Mouse (Mus musculus): ENCODE data around the gene Mark2.

The Mark2 gene

DNA sequence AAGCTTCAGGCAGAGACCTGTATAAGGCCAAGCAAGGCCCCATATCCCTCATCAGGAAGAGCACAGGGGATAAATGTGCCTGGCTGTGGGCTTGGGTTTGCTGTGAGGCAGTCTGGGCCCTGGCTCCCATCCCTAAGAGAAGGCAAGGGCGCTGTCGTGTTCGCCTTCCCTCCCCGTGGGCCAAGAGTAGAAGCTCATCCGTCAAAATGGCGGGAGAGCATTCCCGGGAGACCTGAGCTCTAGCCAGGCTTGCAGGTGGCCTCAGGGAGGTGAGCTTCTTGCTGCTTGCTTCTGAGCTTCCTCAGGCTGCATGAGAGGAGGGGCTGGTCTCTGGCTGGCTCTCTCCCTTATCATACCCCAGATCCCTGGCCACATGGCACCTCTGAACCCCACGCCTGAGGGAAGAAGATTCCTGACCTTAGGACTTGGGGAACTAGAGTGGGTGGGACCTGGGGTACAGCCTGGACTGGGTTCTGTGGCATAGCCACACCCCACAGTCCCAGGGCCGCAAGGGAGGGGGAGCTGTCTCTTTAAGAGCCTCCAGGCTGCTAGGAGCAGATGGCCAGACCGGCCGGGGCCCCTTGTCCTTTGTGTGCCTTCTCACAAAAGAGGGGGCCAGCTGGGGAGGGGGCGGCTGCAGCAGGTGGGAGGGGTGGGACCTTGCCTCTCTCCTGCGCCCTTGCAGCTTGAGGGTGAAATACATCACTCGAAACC, 76.0 kb downstream of the Mark2 start:
- peak; percentile 44 for DNase-seq

DNA sequence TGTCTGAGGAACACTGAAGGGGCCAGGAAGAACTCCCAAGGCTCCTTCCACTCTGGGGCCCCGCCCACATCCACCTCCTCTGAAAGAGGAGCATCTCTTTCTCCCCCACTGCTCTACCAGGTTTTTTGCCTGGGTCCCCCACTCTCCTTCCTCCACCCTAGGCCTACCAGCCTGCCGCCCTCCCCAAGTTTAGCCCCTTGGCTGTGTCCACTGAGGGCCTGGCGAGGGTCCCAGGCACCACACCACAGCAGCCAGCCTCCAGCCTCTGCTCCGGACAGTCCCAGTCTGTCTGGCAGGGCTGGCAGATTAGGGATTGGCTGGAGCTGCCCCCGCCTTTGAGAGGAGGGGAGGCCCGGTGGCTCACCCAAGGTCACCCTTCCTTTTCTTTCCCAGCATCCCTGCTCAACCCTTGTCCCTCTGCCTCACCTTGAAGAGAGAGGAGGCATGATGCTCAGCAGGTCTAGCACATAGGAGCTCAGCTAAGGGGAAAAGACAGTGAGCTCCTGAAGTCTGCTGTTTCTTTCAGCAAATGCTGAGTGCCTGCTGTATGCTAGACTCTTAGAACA, 76.8 kb downstream of the Mark2 start:
- DNase-seq: peak; percentile 48

DNA sequence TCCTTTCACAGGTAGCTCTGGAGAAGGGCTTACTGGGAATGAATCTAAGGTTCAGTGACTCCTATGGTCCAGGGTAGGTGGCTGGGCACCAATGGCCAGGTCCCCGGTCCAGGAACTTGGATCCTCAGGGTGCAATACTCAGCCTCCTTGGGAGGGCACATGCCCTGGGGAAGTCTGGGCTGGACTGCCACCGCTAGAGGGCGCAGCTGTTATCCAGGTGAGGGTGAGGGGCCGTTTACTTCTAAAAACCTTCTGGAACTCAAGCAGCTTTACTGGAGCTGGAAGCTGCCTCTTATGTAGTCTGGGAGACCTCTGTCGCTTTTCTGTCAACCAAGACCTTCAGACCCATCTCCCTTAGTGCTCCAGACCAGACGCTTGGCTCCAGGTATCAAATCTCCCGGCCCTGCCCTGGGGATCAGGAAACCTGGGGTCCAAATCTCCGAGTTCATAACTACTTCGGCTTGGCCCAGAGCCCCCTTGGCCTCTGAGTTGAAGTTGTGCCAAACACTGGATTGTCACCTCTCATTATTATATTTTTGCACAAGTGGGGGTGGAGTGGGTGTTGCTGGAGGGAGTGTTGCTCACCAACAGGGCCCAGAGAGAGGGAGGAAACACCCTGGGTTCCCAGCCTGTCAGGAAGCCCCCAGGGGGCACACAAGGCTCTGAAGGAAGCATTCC, 77.4 kb downstream of the Mark2 start:
- peak; percentile 91 for DNase-seq

DNA sequence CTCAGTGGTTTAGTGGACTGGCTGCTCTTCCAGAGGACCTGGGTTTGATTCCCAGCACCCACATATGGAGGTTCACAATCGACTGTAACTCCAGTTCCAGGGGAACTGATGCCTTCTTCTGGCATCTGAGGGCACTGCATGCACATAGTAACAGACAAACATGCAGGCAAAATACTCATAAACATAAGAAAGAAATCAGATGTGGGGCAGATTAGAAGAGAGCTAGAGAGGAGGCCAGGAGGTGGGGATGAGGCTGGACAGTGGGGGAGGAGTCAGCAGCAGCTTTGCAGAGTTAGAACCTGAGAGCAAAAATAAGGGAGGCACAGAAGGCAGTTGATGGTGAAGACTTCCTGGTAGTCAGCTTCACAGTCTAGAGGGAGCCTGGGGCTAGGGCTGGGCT, 79.1 kb downstream of the Mark2 start:
- DNase-seq: no peak

DNA sequence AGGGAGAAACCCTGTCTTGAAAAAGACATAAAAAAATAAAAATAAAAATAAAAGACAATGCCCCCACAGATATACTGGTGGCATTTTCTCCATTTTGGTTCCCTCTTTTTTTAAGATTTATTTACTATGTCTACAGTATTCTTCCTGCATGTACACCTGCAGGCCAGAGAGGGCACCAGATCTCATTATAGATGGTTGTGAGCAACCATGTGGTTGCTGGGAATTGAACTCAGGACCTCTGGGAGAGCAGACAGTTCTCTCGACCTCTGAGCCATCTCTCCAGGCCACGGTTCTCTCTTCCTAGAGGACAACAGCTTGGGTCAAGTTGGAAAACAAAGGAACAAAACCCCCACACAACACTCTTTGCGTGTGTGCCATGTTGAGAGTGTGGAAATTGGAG, 79.7 kb downstream of the Mark2 start:
- no peak for DNase-seq

DNA sequence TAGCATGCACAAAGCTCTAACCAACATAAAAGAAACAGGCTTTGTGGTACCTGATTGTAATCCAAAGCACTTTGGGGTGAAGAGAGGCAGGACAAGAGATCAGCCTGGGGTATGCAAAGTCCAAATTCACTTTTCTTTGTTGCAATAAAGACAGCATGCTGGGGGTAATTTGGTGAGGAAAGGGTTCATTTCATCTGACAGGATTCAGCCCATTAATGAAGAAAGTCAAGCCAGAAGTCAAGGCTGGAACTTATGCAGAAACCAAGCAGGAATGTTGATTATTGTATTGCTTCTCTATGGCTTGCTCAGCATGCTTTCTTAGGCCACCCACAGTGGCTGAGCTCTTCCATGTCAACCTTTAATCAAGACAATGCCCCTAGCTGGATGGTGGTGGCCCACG, 80.2 kb downstream of the Mark2 start:
- no peak for DNase-seq

DNA sequence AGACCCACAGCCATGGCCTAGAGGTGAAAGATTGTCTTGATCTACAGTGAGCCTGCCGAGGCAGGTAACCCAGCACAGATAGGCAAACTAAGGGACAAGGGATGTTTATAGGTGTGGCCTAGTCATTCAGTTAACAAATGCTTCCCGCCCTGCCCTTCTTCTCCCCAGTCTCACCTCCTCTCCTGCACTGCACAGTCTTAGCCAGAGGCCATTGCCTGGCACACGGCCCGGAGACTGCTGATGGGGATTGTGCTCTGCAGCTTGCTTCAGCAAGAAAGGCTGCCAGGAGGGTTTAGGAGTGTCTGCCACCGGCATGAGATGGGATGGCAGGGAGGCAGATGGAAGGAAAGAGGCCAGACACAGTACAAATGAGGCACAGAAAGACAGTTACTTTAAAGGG, 83.8 kb downstream of the Mark2 start:
- DNase-seq: no peak

DNA sequence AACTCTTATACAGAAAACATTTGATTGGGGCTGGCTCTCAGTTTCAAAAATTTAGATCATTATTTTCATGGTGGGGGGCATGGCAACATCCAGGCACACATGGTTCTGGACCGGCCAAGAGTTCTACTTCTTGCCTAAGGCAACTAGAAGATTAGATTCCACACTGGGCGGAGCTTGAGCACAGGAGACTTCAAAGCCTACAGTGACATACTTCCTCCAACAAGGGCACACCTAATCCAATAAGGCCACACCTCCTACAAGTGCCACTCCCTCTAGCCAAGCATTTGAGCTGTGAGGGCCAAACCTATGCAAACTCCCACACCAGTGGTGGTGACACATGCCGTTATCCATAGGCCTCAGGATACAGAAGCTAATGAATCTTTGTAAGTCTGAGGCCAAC, 95.6 kb downstream of the Mark2 start:
- no peak for DNase-seq

DNA sequence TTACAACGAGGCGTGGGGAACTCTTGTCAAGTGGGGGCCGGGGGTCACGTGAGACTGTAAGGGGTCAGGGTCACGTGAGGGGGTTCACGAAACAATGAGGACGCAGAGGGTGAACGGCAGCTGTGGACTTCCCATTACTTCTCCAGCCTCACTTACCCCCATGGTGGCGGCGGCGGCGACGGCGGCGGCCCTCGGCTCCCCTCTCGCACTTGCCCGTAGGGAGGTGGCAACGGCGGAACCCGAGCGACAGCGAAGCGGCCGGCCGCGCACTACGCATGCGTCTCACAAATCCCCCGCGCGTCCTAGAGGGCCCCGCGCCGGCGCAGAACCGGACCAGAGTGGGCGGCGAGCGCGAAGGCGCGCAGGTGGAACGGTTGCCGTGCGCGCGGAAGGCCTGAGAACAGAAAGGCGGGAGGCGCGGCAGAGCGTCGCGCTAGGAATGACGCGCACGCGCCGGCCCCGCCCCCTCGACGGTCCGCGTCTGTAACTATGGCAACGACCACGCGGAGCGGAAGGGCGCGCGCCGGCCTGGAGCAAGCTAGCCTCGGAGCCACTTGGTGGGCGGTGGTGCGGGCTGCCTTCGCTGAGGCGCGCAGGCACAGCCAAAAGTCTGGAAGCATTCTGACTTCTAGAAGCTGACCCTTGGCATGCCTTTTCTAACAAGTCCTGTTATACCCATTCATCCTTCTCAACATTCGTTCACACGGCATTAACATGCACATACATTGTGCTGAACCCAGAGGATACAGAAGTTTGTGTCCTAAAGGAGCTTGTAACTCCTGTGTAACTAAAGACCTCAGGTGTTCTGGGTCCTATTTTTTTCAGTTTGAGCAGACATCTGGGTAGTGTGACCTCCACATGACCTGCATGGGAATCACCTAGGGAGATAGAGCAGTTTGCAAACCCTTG, 100.6 kb downstream of the Mark2 start, which contains the start of gene Naa40:
Gene Naa40, minus strand, starts transcription at position 402 of the 909 bp plus-strand sequence.
- DNase-seq: peak; percentile 96

DNA sequence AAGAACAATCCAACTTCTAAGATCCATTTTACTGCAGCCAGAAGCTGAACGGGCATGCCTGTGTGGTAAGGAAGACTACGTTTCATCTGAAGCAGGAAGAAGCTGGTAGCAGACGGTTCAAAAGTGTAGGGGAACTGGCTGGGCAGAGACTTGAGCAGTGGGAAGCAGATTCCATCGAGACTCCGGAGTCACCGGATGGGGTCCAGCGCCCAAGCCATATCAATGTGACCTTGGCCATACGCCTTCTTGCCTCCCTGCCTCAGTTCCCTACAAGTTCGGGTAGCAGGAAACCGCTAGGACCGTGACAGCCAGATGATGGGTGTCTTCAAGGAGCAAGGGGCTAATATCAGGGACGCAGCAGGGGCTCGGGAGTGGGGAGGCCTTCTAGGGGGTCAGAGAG, 101.4 kb downstream of the Mark2 start:
- DNase-seq: no peak

DNA sequence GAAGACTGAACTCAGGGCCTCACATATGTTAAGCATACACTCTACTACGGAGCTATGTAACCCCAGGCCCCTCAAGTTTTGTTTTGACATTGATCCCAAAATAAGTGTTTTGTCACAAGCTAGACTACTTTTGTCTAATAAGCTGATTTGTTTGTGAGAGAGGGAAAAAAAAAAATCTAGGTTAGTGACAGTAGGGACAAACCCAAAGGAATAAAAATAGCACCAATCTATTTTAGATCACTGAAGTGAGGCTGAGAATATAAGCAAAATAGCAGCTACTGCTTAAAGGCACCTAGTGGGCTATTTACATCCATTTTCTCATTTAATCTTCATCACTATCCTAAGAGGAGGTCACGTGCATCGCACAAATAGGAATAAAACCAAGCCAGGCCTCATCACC, 102.1 kb downstream of the Mark2 start:
- no peak for DNase-seq

DNA sequence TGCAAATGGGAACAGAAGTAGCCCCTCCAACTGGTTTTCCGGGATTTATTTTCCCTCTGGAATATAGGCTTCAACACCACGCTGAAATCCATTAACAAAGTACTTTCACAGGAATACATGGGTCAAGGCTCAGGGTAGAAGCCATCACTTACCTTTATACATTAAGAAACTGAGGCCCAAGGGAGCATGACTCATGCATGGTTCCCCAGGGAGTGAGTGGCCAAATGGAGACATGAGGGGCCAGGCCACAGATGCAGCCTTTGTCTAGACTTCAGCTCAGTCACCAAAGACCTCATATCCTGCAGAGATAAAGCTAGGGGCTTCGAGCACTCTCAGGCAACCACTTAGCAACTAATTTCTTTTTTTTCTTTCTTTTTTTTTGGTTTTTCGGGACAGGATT, 104.9 kb downstream of the Mark2 start:
- DNase-seq: no peak

DNA sequence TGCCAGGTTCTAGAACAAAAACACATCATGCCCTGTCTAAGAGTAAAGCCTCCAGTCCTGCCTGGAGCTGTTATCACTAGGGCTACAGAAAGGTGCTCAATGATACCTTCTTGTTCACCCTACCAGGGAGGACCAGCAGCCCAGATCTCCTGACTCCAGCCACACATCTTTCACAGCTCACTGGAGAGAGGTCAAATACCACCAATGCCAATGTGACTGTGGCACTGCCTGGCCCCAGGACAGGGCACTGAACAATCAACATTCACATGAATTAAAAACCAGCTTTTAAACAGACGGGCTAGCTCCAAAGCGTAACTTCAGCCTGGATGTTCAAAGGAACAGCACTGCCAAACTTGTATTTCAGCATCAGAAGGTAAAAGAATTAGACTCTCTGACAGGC, 105.6 kb downstream of the Mark2 start:
- DNase-seq: no peak

DNA sequence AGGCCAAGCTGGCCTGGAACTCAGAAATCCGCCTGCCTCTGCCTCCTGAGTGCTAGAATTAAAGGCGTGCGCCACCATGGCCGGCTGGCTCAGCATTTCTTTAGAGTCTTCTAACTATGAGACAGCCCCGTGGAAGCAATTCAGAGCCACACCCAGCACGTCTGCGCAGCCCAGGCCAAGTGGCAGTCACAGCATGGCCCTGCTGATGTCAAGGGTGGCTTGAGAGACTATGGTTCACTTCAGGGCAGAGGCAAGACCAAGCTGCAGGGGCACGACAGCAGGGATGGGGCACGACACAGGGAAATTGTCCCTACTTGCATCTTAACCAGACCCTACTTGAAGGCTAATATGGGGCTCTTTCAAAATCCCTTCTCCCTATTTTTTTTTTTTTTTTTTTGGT, 106.2 kb downstream of the Mark2 start:
- DNase-seq: no peak

DNA sequence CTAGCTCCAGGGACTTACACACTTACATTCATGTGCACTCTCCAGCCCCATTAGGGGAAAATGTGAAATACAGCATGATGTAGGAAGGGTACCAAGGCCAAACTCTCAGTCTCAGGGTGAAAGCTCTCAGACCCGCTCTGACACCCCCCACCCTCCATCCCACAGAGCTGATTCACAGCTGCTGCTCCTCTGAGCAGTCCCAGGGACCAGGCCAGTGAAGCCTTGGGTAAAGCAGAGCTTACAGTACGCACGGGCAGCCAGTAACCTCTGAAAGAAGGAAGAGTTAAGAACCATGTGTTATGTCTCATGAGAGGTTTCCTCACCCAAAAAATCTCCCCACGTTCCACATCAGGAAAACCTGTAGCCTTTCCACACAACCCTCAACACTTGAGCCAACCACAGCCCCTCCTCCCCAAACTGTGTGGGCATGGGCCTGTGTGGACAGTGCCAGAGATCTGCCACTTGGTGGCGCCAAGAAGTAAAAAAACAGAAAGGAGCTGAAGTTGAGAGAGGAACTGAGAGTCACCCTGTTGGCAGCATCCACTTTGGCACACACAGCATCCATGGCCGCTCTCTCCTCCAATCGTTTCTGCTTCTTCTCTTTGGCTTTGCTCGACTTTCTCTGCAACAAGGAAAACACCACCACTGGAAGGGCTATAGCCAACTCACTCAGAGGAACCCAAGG, 107.0 kb downstream of the Mark2 start:
- DNase-seq: peak; percentile 83

DNA sequence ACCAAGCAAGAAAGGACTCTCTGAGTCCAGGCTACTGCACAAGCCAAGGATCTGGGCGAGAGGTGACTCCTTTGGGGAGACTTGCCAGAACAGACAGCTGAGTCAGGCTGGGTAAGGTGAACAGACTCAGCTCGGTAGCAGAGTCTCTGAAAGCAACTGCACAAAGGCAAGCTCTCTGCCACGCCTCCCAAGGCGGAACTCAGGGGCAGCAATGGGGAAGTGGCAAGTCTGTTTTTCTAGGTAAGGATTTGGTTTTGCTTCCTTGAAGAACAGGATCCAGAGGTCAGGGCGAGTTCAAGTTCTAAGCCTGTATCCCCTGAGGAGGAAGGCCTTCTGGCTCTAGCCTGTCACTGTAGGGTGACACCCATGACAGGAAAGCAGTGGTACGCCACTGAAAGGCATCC, 115.1 kb downstream of the Mark2 start:
- no peak for DNase-seq
